In genomic region chr9:40459304-40460280, GRCm38 (mm10) we compare ENCODE assay signal across 15 mouse cellular contexts.
DNase-seq lines count a peak whose midpoint lies in the region; ATAC-seq lines count a peak whose summit lies in the region.
"Had no signal": no experiment of that assay in that cellular context is flagged by ENCODE, and none has a peak within 500 bp of the region (broad histone marks: within the 10 kb centered on the region; RNA-seq: fewer than 3 reads in every experiment).

No protein-coding gene starts in this region.

- ATAC-seq in heart, embryonic 16.5 days (replicated peaks; ENCODE audit: extremely low read depth, insufficient read depth, low FRiP score) = no peak
- no peak for ATAC-seq in midbrain, embryonic 11.5 days (ENCODE audit: low FRiP score)
- ATAC-seq in midbrain, embryonic 14.5 days (ENCODE audit: low FRiP score, low TSS enrichment) = no peak
- ATAC-seq in neural tube, embryonic 15.5 days (ENCODE audit: low FRiP score) = no peak
- ATAC-seq: forebrain, embryonic 13.5 days; intestine, embryonic 15.5 days had no signal

- no peaks in the 10 kb centered on the region for H3K36me3 ChIP-seq in heart, embryonic 16.5 days (ENCODE audit: control insufficient read depth, insufficient read depth)
- no peaks in the 10 kb centered on the region for H3K36me3 ChIP-seq in midbrain, embryonic 11.5 days (ENCODE audit: control insufficient read depth, insufficient read depth, low read length)
- no peaks in the 10 kb centered on the region for H3K36me3 ChIP-seq in midbrain, embryonic 14.5 days (ENCODE audit: control insufficient read depth, insufficient read depth, low read length)
- no peaks in the 10 kb centered on the region for H3K36me3 ChIP-seq in neural tube, embryonic 15.5 days
- no peaks in the 10 kb centered on the region for H3K36me3 ChIP-seq in midbrain, embryonic 10.5 days
- H3K36me3 ChIP-seq: intestine, embryonic 15.5 days; liver, embryonic 15.5 days; neural tube, embryonic 13.5 days had no signal

- H3K4me1 ChIP-seq in heart, embryonic 16.5 days (ENCODE audit: control insufficient read depth, insufficient read depth, low read length) = peaks cover 23% of the 10 kb centered on the region
- H3K4me1 ChIP-seq in midbrain, embryonic 11.5 days (ENCODE audit: control insufficient read depth, insufficient read depth, low read length) = peaks cover 14% of the 10 kb centered on the region
- H3K4me1 ChIP-seq in midbrain, embryonic 14.5 days (ENCODE audit: control insufficient read depth, insufficient read depth, low read length) = peaks cover 12% of the 10 kb centered on the region
- H3K4me1 ChIP-seq in neural tube, embryonic 15.5 days = peaks cover 21% of the 10 kb centered on the region
- H3K4me1 ChIP-seq in midbrain, embryonic 10.5 days = peaks cover 49% of the 10 kb centered on the region
- H3K4me1 ChIP-seq: intestine, embryonic 15.5 days had no signal

- H3K4me2 ChIP-seq in heart, embryonic 16.5 days (ENCODE audit: low read depth, low read length) = no peak overlapping the region
- H3K4me2 ChIP-seq in midbrain, embryonic 11.5 days = no peak overlapping the region
- no peak overlapping the region for H3K4me2 ChIP-seq in midbrain, embryonic 14.5 days (ENCODE audit: low read length)
- no peak overlapping the region for H3K4me2 ChIP-seq in neural tube, embryonic 15.5 days
- H3K4me2 ChIP-seq: forebrain, embryonic 13.5 days; intestine, embryonic 15.5 days; liver, embryonic 15.5 days; neural tube, embryonic 13.5 days had no signal

- no peaks in the 10 kb centered on the region for H3K27me3 ChIP-seq in heart, embryonic 16.5 days (ENCODE audit: control insufficient read depth, insufficient read depth, low read length)
- peaks cover 8% of the 10 kb centered on the region for H3K27me3 ChIP-seq in midbrain, embryonic 11.5 days (ENCODE audit: control insufficient read depth, insufficient read depth, low read length)
- H3K27me3 ChIP-seq in midbrain, embryonic 14.5 days (ENCODE audit: control insufficient read depth, insufficient read depth, low read length) = peaks cover 11% of the 10 kb centered on the region; the same call in 1 of the 2 replicates
- peaks cover 10% of the 10 kb centered on the region; the same call in 1 of the 2 replicates for H3K27me3 ChIP-seq in neural tube, embryonic 15.5 days (replicated peaks)
- H3K27me3 ChIP-seq in midbrain, embryonic 10.5 days (ENCODE audit: low read depth, poor library complexity, severe bottlenecking) = peaks cover 36% of the 10 kb centered on the region
- H3K27me3 ChIP-seq: intestine, embryonic 15.5 days had no signal

- DNase-seq in adrenal gland, adult (ENCODE audit: inconsistent age in 2 of 2, low spot score in 1 of 2) = peak; percentile 62 to 83
- DNase-seq in adrenal gland, postnatal 10 days = no peak
- DNase-seq in heart, postnatal 14 days = no peak
- DNase-seq in midbrain, embryonic 11.5 days (ENCODE audit: low spot score, missing footprints) = peak; percentile 62
- DNase-seq in midbrain, embryonic 14.5 days = no peak
- no peak for DNase-seq in midbrain, embryonic 10.5 days (ENCODE audit: low spot score)
- DNase-seq: layer of hippocampus, adult 9-11 months; thymus, adult 2 months had no signal

- intact Hi-C loops in heart, postnatal 14 days (cut with DNase I) = loop anchor here (5.0 kb wide), 1 partner anchor 123 kb away; no protein-coding TSS in a partner anchor

- 0 out of 2 replicates have a peak overlapping the region, but pooled peaks have one; percentile 4 for H3K9ac ChIP-seq in heart, embryonic 16.5 days (ENCODE audit: low read length)
- H3K9ac ChIP-seq in midbrain, embryonic 11.5 days (ENCODE audit: low read length) = no peak overlapping the region
- no peak overlapping the region for H3K9ac ChIP-seq in midbrain, embryonic 14.5 days (replicated peaks; ENCODE audit: low read length)
- no peak overlapping the region for H3K9ac ChIP-seq in neural tube, embryonic 15.5 days (replicated peaks)
- H3K9ac ChIP-seq: forebrain, embryonic 13.5 days; intestine, embryonic 15.5 days; liver, embryonic 15.5 days; neural tube, embryonic 13.5 days had no signal

- 58% methylated on average over 5 of the region's 5 CpGs for WGBS in heart, embryonic 16.5 days
- 84% methylated on average over 5 of the region's 5 CpGs for WGBS in midbrain, embryonic 11.5 days
- 79% methylated on average over 5 of the region's 5 CpGs for WGBS in midbrain, embryonic 14.5 days
- 78% methylated on average over 5 of the region's 5 CpGs for WGBS in neural tube, embryonic 15.5 days
- WGBS in midbrain, embryonic 10.5 days = 80% methylated on average over 5 of the region's 5 CpGs

- H3K4me3 ChIP-seq in heart, embryonic 16.5 days (ENCODE audit: low read length) = no peak overlapping the region
- no peak overlapping the region for H3K4me3 ChIP-seq in midbrain, embryonic 11.5 days (ENCODE audit: low read depth, low read length)
- H3K4me3 ChIP-seq in midbrain, embryonic 14.5 days (replicated peaks; ENCODE audit: low read depth, low read length) = no peak overlapping the region
- no peak overlapping the region for H3K4me3 ChIP-seq in neural tube, embryonic 15.5 days (replicated peaks)
- no peak overlapping the region for H3K4me3 ChIP-seq in midbrain, embryonic 10.5 days
- H3K4me3 ChIP-seq: forebrain, embryonic 13.5 days; intestine, embryonic 15.5 days; liver, embryonic 15.5 days; neural tube, embryonic 13.5 days had no signal

- no peaks in the 10 kb centered on the region for H3K9me3 ChIP-seq in heart, embryonic 16.5 days (replicated peaks; ENCODE audit: control insufficient read depth, low read length)
- no peaks in the 10 kb centered on the region for H3K9me3 ChIP-seq in midbrain, embryonic 11.5 days (ENCODE audit: control insufficient read depth, low read length)
- H3K9me3 ChIP-seq in midbrain, embryonic 14.5 days (ENCODE audit: control insufficient read depth, low read length) = no peaks in the 10 kb centered on the region
- H3K9me3 ChIP-seq in neural tube, embryonic 15.5 days (replicated peaks) = no peaks in the 10 kb centered on the region
- H3K9me3 ChIP-seq in midbrain, embryonic 10.5 days (replicated peaks) = no peaks in the 10 kb centered on the region
- H3K9me3 ChIP-seq: forebrain, embryonic 13.5 days; intestine, embryonic 15.5 days; liver, embryonic 15.5 days; neural tube, embryonic 13.5 days had no signal

- no peak overlapping the region for H3K27ac ChIP-seq in heart, embryonic 16.5 days (ENCODE audit: low read length)
- no peak overlapping the region for H3K27ac ChIP-seq in midbrain, embryonic 11.5 days (ENCODE audit: low read depth, low read length)
- H3K27ac ChIP-seq in midbrain, embryonic 14.5 days (replicated peaks; ENCODE audit: low read depth, low read length) = no peak overlapping the region
- H3K27ac ChIP-seq in neural tube, embryonic 15.5 days (replicated peaks) = no peak overlapping the region
- H3K27ac ChIP-seq in midbrain, embryonic 10.5 days (replicated peaks) = no peak overlapping the region
- H3K27ac ChIP-seq: forebrain, embryonic 13.5 days; intestine, embryonic 15.5 days; liver, embryonic 15.5 days; macrophage; neural tube, embryonic 13.5 days had no signal

Comparison
In these comparisons a context has a peak if more than half of its experiments do, and no peak if none do; other contexts are left out.
1. DNase-seq: peak in adrenal gland, adult (2 of 2) and midbrain, embryonic 11.5 days (single experiment); none in adrenal gland, postnatal 10 days (single experiment), heart, postnatal 14 days (0 of 2), midbrain, embryonic 14.5 days (single experiment) and midbrain, embryonic 10.5 days (single experiment).